Mouse (Mus musculus) embryo, embryonic 9.5 days (tissue): ENCODE data around the gene Ubash3b.
A peak's percentile ranks its signal among the peaks of the same experiment; 100 is the strongest.

Source experiments
- DNase-seq: peaks from one replicate; pipeline ENCODE4 v3.0.0-alpha.2; 2017; ENCODE audit errors: extremely low spot score

The Ubash3b gene

GRCm38 (mm10) chr9:41054166-41054565 lies 107.3 kb downstream of the Ubash3b start:
- no peak for DNase-seq

GRCm38 (mm10) chr9:41053478-41053877 lies 108.0 kb downstream of the Ubash3b start:
- DNase-seq: no peak

DNA sequence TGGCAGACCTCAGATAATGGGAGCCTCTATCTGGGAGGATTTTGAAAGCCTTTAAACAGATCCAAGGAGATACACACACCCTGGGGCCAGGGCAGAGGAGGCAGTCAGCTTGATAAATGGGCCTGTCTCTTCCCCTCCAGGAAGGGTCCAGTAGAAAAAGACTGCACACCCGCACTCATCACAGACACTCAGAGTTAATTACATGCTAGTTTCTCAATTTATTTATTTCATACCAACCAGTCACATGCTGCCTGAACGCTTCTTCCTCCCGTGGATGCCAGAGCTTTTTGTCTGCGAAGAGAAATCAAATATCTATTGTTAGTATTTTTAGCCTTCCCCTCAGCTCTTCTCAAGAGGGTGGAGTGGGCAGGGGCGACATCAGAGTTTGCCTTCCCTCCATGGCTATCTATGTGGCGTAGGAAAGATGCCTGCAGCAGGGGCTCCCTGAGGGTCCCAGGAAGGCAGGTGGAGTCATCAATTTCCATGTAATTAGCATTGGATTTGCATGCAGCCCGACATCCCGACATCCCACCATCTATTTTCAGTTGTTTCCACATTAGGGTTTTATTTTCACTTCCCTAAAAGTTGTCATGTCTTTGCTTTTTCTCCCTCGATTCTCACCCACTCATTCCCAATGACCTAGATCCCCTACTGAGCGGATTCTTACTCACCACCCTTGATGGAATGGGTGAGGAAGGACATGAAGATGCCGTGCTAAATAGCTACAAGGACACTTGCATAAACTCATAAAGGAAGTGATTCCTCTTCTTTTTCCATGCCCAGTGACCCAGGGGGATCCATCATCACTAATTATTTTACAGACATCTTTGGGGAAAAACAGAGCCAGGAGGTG lies 110.2 kb downstream of the Ubash3b start:
- DNase-seq: no peak

- DNase-seq: no peak
Observed at GRCm38 (mm10) chr9:41050331-41051079, 111.0 kb downstream of the Ubash3b start.

DNA sequence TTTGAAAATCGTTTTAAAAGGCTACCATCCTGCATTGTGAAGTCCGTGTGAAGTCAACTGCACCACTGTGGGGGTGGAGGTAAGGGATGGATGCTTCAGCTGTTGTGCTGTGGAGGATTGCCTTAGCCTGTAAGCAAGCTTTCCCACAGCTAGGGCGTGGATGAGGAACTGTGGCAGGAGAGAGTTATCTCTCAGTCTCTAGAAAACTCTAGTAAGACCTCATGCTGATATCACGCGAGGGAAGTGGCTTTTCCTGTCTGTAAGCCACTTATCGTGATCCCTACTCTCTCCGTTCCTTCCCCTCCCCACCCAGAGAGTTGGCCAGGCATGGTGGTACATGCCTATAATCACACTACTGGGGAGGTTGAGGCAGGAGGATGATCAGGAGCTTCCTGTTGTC lies 112.2 kb downstream of the Ubash3b start:
- DNase-seq: no peak

- no peak for DNase-seq
Observed at GRCm38 (mm10) chr9:41048820-41049219, 112.7 kb downstream of the Ubash3b start.

DNA sequence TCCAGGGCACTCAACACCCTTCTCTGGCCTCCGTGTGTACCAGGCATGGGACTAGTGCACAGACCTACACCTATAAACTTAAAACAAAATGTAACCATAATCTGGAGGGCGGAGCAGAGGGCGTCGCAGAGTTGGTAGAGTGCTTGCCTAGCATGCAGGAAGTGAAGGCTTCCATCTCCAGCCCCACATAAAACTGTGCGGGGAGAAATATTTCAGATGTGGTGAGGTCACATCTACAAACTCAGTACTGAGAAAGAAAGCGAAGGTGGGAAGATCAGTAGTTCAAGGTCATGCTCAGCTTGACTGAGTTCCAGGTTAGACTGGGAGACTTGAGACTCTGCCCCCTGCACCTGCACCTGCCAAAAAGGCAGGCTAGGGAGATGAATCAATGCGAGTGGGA lies 113.3 kb downstream of the Ubash3b start:
- DNase-seq: no peak

- no peak for DNase-seq
Observed at GRCm38 (mm10) chr9:41047654-41048053, 113.8 kb downstream of the Ubash3b start.

DNA sequence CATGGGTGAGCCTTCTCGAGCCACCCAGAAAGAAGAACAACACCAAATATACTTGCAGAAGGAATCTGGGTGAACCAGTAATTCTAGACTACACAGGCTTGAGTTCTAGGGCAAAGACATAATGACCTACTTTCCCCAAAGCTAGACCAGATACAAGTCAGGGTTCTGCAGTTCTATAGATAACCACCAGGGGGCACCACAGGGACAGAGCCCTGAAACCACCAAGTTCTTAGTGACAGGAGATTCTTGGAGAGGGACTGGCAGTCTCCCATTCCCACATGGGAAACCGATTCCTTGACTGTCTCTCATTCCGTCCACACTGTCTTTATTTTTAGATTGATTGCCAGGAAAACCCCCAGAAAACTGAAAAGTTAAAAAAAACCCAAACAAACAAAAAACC lies 116.9 kb downstream of the Ubash3b start:
- peak; percentile 82 for DNase-seq

DNA sequence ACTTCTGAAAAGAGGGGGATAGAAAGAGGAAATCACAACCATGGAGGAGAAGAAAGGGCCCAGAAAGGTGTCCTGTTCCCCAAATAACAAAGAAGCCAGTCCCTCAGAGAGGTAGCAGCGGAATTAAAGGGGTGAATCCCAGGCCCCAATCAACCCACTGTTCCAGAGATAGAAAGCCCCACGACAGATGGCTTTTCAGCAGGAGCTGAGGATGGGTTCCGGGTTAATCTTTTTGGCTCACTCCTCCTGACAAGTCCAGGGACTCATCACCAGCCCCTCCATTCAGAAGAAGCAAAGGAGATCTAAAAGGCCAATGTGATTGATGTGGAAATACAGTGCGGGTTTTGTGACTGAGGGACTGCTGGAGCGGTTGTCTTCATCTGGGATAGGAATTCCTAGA lies 117.9 kb downstream of the Ubash3b start:
- DNase-seq: no peak

DNA sequence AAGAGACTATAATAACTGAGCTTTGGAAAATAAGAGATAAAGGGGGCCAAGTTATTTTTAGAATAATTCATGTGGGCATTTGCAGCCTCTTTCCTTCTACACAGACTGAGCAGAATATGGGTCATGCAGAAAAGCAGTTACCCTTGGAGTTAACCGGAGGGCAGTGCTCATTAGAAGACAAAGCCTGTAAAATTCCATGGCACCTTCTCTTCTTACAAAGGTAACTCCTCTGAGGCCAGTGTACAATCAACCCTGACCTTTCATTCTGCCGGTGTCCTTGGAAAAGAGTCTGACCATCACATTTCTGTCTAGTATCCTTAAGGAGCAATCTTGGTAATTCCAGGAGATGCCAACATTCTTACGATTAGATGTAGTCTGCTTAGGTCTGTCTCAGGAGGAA lies 120.1 kb downstream of the Ubash3b start:
- DNase-seq: no peak

DNA sequence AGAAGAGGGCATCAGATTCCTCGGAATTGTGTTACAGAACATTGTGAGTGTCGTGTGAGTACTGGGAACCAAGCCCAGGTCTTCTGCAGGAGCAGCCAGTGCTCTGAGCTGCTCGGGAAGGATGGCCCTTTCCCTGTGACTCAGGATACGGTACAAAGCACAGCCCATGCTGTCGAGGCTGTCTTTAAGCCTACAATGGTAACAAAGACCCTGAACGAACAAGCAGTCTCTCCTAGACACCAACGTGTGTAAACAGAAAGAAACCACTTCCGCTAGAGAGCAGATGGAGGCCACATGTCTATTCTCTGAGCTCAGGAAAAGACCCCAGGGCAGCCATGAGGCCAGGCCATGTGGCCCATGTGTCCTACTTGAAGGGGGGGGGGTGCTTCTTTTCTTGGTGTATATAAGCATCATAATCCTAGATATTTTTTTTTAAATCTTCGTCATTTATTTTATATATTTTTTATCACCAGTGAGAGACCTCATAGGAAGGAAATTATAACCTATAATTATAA lies 123.3 kb downstream of the Ubash3b start:
- DNase-seq: no peak

DNA sequence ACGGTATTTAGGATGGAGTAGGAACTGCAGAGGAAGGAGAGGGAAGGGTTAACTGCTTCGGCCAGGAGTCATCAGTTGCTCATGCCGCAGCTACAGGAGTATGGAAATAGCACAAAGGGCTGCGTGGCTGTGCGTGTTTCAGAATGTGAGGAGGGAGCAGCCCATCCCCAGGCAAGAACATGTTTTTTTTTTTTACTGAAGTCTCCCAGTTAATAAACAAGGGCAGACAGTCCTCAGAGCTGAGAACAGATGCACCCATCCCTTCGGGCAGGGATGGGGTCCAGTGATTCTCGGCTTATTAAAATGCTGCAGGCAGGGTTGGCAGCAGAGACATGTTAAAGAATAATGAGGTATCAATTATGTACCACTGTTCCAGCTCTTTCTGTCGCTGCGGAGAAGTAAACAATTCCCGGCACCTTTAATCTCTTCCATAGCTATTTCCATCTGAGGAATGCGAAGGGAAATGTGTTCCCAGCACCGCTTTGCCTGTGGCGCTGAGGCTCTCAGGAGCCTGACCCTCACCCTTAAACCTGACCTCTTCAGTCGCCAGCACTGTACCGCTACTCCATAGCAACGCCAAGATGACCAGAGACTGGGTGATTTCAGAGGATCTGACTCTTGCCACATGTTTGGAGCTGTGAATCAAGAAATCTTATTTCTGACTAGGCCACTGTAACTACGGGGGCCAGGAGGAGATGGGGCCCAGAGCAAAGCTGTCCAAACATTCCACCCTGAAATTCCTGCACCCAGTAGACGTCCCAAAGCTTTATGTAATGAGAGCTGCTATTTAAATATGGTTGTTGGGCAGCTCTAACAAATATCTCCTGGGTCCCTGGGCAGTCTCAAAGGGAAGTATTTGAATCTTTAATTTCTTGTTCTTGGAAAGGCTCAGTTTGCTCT lies 129.7 kb downstream of the Ubash3b start:
- no peak for DNase-seq

DNA sequence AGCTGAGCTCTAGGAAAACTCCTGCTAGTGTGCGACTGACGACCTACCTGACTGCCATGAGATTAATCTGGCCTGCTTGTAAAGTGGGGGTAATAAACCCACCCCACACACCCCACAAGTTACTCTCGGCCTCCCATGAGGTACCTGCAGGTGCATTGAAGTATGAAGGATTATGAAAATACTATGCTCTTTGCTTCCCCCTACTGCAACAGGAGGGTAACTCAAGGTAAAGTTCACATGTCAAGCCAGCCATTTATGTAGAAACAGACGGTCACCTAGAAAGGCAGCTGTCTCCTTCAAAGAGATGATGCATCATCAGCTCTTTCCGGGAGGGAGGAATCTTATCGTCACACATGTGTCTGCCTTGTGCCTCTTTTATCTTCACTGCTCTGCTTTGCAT lies 131.7 kb downstream of the Ubash3b start:
- no peak for DNase-seq

DNA sequence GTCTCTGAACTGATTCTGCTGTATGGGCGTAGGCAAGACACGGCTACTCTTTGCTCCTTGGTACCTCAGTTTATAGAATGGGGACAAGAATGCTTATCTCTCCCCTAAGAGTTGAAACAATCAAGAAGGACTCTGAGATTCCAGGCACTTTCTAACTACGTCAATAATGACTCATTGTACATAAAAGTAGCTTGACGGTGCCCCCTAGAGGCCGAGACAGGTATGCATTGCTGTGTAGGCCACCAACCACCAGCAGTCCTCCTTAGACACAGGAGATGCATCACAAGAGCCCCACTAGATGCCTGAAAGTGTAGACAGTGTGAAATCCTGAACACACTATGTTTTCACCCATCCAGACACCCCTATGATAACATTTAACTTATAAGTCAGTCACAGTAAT lies 133.0 kb downstream of the Ubash3b start:
- peak; percentile 35 for DNase-seq

- no peak for DNase-seq
Observed at GRCm38 (mm10) chr9:41021690-41022089, 139.8 kb downstream of the Ubash3b start.

- DNase-seq: no peak
Observed at GRCm38 (mm10) chr9:41020486-41020885, 141.0 kb downstream of the Ubash3b start.

GRCm38 (mm10) chr9:41014512-41014911 lies 147.0 kb downstream of the Ubash3b start:
- DNase-seq: no peak

DNA sequence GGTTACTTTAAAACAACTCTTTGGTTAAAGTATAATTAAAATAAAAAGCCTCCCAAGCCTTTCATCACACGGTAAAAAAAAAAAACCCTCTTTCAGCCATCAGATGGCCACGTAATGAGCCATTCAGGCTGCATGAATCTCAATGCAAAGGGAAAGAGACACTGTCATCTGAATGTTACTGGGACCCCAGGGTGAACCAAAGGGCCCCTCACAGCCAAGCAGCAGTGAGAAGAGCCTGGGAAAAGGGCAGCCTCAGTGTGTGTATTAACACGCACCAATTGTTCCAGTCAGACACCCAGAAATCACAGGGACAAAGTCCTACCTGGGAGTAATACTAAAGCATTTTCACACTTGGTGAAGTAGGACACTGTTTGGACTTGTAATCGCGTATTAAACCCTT lies 149.0 kb downstream of the Ubash3b start:
- DNase-seq: no peak

GRCm38 (mm10) chr9:41011512-41012436 lies 149.7 kb downstream of the Ubash3b start:
- DNase-seq: no peak

DNA sequence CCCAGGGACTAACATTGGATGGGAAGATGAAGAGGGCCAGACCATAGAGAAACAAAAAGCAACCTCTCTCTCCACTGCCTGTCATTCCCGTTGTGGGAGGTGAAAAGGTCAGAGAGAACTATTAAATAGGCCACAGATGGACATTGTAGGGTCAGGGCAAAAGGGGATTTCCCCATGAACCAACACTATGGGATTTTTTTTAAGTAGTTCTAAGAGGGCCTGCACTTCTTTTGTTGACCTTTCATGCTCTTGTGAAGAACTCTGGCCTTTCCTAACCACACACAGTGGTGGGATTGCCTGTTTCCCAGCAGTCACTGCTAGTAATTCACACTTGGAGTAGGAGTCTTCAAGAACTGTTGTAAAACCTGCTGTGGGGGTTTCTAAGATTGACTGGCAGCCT lies 153.7 kb downstream of the Ubash3b start:
- DNase-seq: peak; percentile 42
